Mouse (Mus musculus): ENCODE results near the gene Itga10.

DNA sequence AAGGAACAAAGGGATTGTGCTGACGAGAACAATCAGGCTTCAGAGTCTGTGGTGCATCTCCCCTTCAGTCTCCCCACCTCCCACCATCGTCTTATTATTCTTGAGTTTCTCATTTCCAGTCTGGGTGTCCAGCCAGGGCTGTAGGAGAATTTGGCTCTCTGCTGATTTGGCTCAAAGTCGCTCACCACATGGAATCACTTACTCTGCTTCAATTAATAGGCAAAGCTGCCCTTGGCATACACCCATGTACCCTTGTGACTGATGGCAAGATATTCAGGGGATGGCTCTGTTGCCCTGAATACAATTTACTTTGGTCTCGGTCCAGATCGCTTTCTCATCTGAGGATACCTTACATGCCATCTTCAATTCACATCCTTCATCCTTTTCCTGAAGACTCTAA, 42.1 kb upstream of the Itga10 start:
- TF ChIP-seq CTCF (IDR thresholded peaks at IDR 0.05; ENCODE audit: extremely low read depth, insufficient read length, insufficient replicate concordance, low read depth, low read length) (no peak), POLR2A (IDR thresholded peaks at IDR 0.05; ENCODE audit: low read depth, low read length) (no peak)
